ENCODE assay signal across 28 mouse cellular contexts in the genomic region with DNA sequence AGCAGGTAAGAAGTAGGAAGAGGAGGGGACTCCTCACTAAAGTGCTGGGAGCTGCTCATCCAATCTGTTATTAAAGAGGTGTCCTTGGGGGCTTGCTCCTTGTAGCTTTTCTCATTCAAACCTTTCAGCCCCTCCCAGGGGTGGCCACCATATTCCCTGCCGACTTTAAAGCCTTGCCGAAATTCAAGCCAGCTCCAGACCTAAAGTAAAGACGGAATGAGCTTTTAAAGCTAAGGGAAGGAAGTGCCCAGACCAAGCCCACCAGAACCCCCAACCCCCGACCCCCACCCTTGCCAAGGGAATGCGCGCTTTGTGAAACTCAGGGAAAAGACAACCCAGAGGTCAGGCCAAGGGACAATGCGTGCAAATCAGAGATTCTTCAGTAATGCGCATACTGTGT. TPM values are rescaled to one million over a fixed set of nuclear protein-coding genes. Genes with fewer than 3 reads are reported as not detected.
A peak's percentile ranks its signal among the peaks of the same experiment; 100 is the strongest.
DNase-seq lines count a peak whose midpoint lies in the region; ATAC-seq and TF ChIP-seq lines count a peak whose summit lies in the region.
"Had no signal": no experiment of that assay in that cellular context is flagged by ENCODE, and none has a peak within 500 bp of the region (broad histone marks: within the 10 kb centered on the region; RNA-seq: fewer than 3 reads in every experiment).

No protein-coding gene starts in this region.

- H3K27me3 ChIP-seq in hindbrain, embryonic 10.5 days (ENCODE audit: insufficient read depth, poor library complexity, severe bottlenecking) = peaks cover 99% of the 10 kb centered on the region
- H3K27me3 ChIP-seq in hindbrain, postnatal 0 days (ENCODE audit: insufficient read depth, low read length) = peaks cover 53% of the 10 kb centered on the region
- peaks cover 99% of the 10 kb centered on the region for H3K27me3 ChIP-seq in midbrain, embryonic 10.5 days (ENCODE audit: low read depth, poor library complexity, severe bottlenecking)
- H3K27me3 ChIP-seq in midbrain, embryonic 14.5 days (ENCODE audit: control insufficient read depth, insufficient read depth, low read length) = peaks cover 66% of the 10 kb centered on the region
- H3K27me3 ChIP-seq in cerebellum, adult 2 months (ENCODE audit: control insufficient read depth, insufficient read depth, low read length) = peaks cover 9% of the 10 kb centered on the region; the same call in 1 of the 2 replicates

- H3K27ac ChIP-seq in hindbrain, embryonic 10.5 days = no peak overlapping the region
- no peak overlapping the region for H3K27ac ChIP-seq in hindbrain, postnatal 0 days
- H3K27ac ChIP-seq in midbrain, embryonic 10.5 days (replicated peaks) = no peak overlapping the region
- no peak overlapping the region for H3K27ac ChIP-seq in midbrain, embryonic 14.5 days (replicated peaks; ENCODE audit: low read depth, low read length)
- H3K27ac ChIP-seq in cerebellum, adult 2 months (ENCODE audit: insufficient read depth, low read length) = no peak overlapping the region
- H3K27ac ChIP-seq: embryonic facial prominence, embryonic 13.5 days; embryonic facial prominence, embryonic 15.5 days; forebrain, embryonic 10.5 days; forebrain, embryonic 12.5 days had no signal

- H3K4me3 ChIP-seq in hindbrain, embryonic 10.5 days = peak overlapping the region; percentile 4; the same call in 1 of the 2 replicates
- H3K4me3 ChIP-seq in hindbrain, postnatal 0 days (ENCODE audit: low read length) = no peak overlapping the region
- 0 out of 2 replicates have a peak overlapping the region, but pooled peaks have one; percentile 4 for H3K4me3 ChIP-seq in midbrain, embryonic 10.5 days
- H3K4me3 ChIP-seq in midbrain, embryonic 14.5 days (replicated peaks; ENCODE audit: low read depth, low read length) = no peak overlapping the region
- H3K4me3 ChIP-seq in cerebellum, adult 2 months (replicated peaks; ENCODE audit: insufficient read depth, low read depth, low read length) = no peak overlapping the region
- H3K4me3 ChIP-seq: embryonic facial prominence, embryonic 13.5 days; embryonic facial prominence, embryonic 15.5 days; erythroblast, embryonic 14.5 days; forebrain, embryonic 10.5 days; forebrain, embryonic 12.5 days had no signal

- peaks cover 53% of the 10 kb centered on the region for H3K4me1 ChIP-seq in hindbrain, embryonic 10.5 days (replicated peaks)
- H3K4me1 ChIP-seq in hindbrain, postnatal 0 days (ENCODE audit: insufficient read depth, low read length) = peaks cover 17% of the 10 kb centered on the region; the same call in 1 of the 2 replicates
- peaks cover 62% of the 10 kb centered on the region for H3K4me1 ChIP-seq in midbrain, embryonic 10.5 days
- peaks cover 19% of the 10 kb centered on the region; the same call in 1 of the 2 replicates for H3K4me1 ChIP-seq in midbrain, embryonic 14.5 days (ENCODE audit: control insufficient read depth, insufficient read depth, low read length)
- 0 out of 2 replicates have a peak, but pooled peaks cover 7% of the 10 kb centered on the region for H3K4me1 ChIP-seq in cerebellum, adult 2 months (ENCODE audit: control insufficient read depth, insufficient read depth, low read length)

- no peak for ATAC-seq in hindbrain, postnatal 0 days
- no peak for ATAC-seq in midbrain, embryonic 14.5 days (ENCODE audit: low FRiP score, low TSS enrichment)
- ATAC-seq: activated CD4-positive, CD25-positive, alpha-beta regulatory T cell, adult 4 months; CD4-positive, CD25-positive, alpha-beta regulatory T cell, adult 4 months; forebrain, embryonic 14.5 days; forebrain, embryonic 16.5 days had no signal

- no peaks in the 10 kb centered on the region for H3K36me3 ChIP-seq in hindbrain, embryonic 10.5 days
- H3K36me3 ChIP-seq in hindbrain, postnatal 0 days (ENCODE audit: insufficient read depth, low read length) = no peaks in the 10 kb centered on the region
- H3K36me3 ChIP-seq in midbrain, embryonic 10.5 days = no peaks in the 10 kb centered on the region
- H3K36me3 ChIP-seq in midbrain, embryonic 14.5 days (ENCODE audit: control insufficient read depth, insufficient read depth, low read length) = no peaks in the 10 kb centered on the region
- H3K36me3 ChIP-seq: embryonic facial prominence, embryonic 13.5 days; embryonic facial prominence, embryonic 15.5 days; forebrain, embryonic 10.5 days; forebrain, embryonic 12.5 days had no signal

- no peak for TF ChIP-seq POLR2A in cerebellum, adult 2 months (IDR thresholded peaks at IDR 0.05; ENCODE audit: borderline replicate concordance, insufficient read depth, low read length)

- 3% methylated on average over 8 of the region's 8 CpGs for WGBS in hindbrain, embryonic 10.5 days
- WGBS in hindbrain, postnatal 0 days = 17% methylated on average over 8 of the region's 8 CpGs
- WGBS in midbrain, embryonic 10.5 days = 4% methylated on average over 8 of the region's 8 CpGs
- 8% methylated on average over 8 of the region's 8 CpGs for WGBS in midbrain, embryonic 14.5 days
- 44% methylated on average over 8 of the region's 8 CpGs for WGBS in cerebellum, adult 2 months

- no peak for DNase-seq in hindbrain, embryonic 10.5 days (ENCODE audit: low spot score)
- no peak for DNase-seq in hindbrain, postnatal 0 days (ENCODE audit: low spot score)
- DNase-seq in midbrain, embryonic 10.5 days (ENCODE audit: low spot score) = no peak
- no peak for DNase-seq in midbrain, embryonic 14.5 days
- peak; percentile 80 for DNase-seq in ES-CJ7 (ENCODE audit: low read depth, low spot score)
- no peak for DNase-seq in cerebellum, postnatal 25 days
- no peak for DNase-seq in cerebellum, adult 2 months
- DNase-seq: adrenal gland, postnatal 10 days; adrenal gland, postnatal 25 days; B cell, adult 2 months; cerebellum, adult 11 months; cerebellum, adult 18-20 months; cerebellum, adult 9-10 months; cerebellum, postnatal 10 days; cerebellum, postnatal 36 days; embryo, embryonic 11 days had no signal

- H3K9me3 ChIP-seq in hindbrain, embryonic 10.5 days = no peaks in the 10 kb centered on the region
- H3K9me3 ChIP-seq in hindbrain, postnatal 0 days (ENCODE audit: low read length) = no peaks in the 10 kb centered on the region
- H3K9me3 ChIP-seq in midbrain, embryonic 10.5 days (replicated peaks) = no peaks in the 10 kb centered on the region
- H3K9me3 ChIP-seq in midbrain, embryonic 14.5 days (ENCODE audit: control insufficient read depth, low read length) = no peaks in the 10 kb centered on the region
- H3K9me3 ChIP-seq: embryonic facial prominence, embryonic 13.5 days; embryonic facial prominence, embryonic 15.5 days; forebrain, embryonic 10.5 days; forebrain, embryonic 12.5 days had no signal

- no peak overlapping the region for H3K9ac ChIP-seq in hindbrain, postnatal 0 days (replicated peaks; ENCODE audit: low read length)
- no peak overlapping the region for H3K9ac ChIP-seq in midbrain, embryonic 14.5 days (replicated peaks; ENCODE audit: low read length)
- H3K9ac ChIP-seq: embryonic facial prominence, embryonic 13.5 days; embryonic facial prominence, embryonic 15.5 days; forebrain, embryonic 12.5 days had no signal

- no peak overlapping the region for H3K4me2 ChIP-seq in hindbrain, postnatal 0 days (ENCODE audit: low read depth, low read length)
- H3K4me2 ChIP-seq in midbrain, embryonic 14.5 days (ENCODE audit: low read length) = no peak overlapping the region
- H3K4me2 ChIP-seq: embryonic facial prominence, embryonic 13.5 days; embryonic facial prominence, embryonic 15.5 days had no signal

- no peak for TF ChIP-seq CTCF in hindbrain, postnatal 0 days (IDR thresholded peaks at IDR 0.05; ENCODE audit: low read depth)
- TF ChIP-seq CTCF in cerebellum, adult 2 months (IDR thresholded peaks at IDR 0.05; ENCODE audit: borderline replicate concordance, insufficient read depth, low read depth, low read length) = no peak

RNA-seq across cellular contexts. Expression of a gene that starts 1.5 kb away (rescaled TPM):
- polyA plus RNA-seq in hindbrain, embryonic 10.5 days (2016; fragmentation: Nextera tagmentation; extraction: Ambion mirVana) = 1.1 and 1.3 TPM in 2 replicates
- total RNA-seq in hindbrain, postnatal 0 days (2014; rRNA removed) = 0.90 TPM in 1 of 2 replicates, not detected in the other
- polyA plus RNA-seq in hindbrain, postnatal 0 days (2015; fragmentation: Nextera tagmentation; extraction: Ambion mirVana) = 0.08 and 0.13 TPM in 2 replicates
- polyA plus RNA-seq in midbrain, embryonic 10.5 days (2016; fragmentation: Nextera tagmentation; extraction: Ambion mirVana) = 0.80 and 1.6 TPM in 2 replicates
- polyA plus RNA-seq in midbrain, embryonic 14.5 days (2014; fragmentation: Nextera tagmentation; extraction: Ambion mirVana) = 0.74 and 0.82 TPM in 2 replicates
- not detected in 2 replicates for polyA plus RNA-seq in cerebellum, adult 2 months (2012; rRNA removed)
- total RNA-seq: adrenal gland, adult 18-20 months; adrenal gland, postnatal 25 days; adrenal gland, postnatal 4 days had no signal
- polyA plus RNA-seq: activated CD4-positive, CD25-positive, alpha-beta regulatory T cell, adult 4 months; CD4-positive, CD25-positive, alpha-beta regulatory T cell, adult 4 months; embryonic facial prominence, embryonic 11.5 days; embryonic facial prominence, embryonic 13.5 days; embryonic facial prominence, embryonic 15.5 days; erythroblast, embryonic 14.5 days; forebrain, embryonic 14.5 days had no signal

RNA-seq across cellular contexts. Expression of a gene that starts 9.5 kb away (rescaled TPM):
- 18.0 and 18.9 TPM in 2 replicates for polyA plus RNA-seq in hindbrain, embryonic 10.5 days (2016; fragmentation: Nextera tagmentation; extraction: Ambion mirVana)
- 42.5 and 55.6 TPM in 2 replicates for total RNA-seq in hindbrain, postnatal 0 days (2014; rRNA removed)
- polyA plus RNA-seq in hindbrain, postnatal 0 days (2015; fragmentation: Nextera tagmentation; extraction: Ambion mirVana) = 53.3 and 56.7 TPM in 2 replicates
- polyA plus RNA-seq in midbrain, embryonic 10.5 days (2016; fragmentation: Nextera tagmentation; extraction: Ambion mirVana) = 20.5 and 20.7 TPM in 2 replicates
- 35.9 and 41.1 TPM in 2 replicates for polyA plus RNA-seq in midbrain, embryonic 14.5 days (2014; fragmentation: Nextera tagmentation; extraction: Ambion mirVana)
- 26.7 and 30.4 TPM in 2 replicates for polyA plus RNA-seq in cerebellum, adult 2 months (2012; rRNA removed)

RNA-seq across cellular contexts. Expression of a gene that starts 24.7 kb away (rescaled TPM):
- 121 and 139 TPM in 2 replicates for polyA plus RNA-seq in hindbrain, embryonic 10.5 days (2016; fragmentation: Nextera tagmentation; extraction: Ambion mirVana)
- total RNA-seq in hindbrain, postnatal 0 days (2014; rRNA removed) = 99.1 and 101 TPM in 2 replicates
- polyA plus RNA-seq in hindbrain, postnatal 0 days (2015; fragmentation: Nextera tagmentation; extraction: Ambion mirVana) = 123 and 129 TPM in 2 replicates
- 144 and 145 TPM in 2 replicates for polyA plus RNA-seq in midbrain, embryonic 10.5 days (2016; fragmentation: Nextera tagmentation; extraction: Ambion mirVana)
- 75.5 and 88.2 TPM in 2 replicates for polyA plus RNA-seq in midbrain, embryonic 14.5 days (2014; fragmentation: Nextera tagmentation; extraction: Ambion mirVana)
- 98.5 and 111 TPM in 2 replicates for polyA plus RNA-seq in cerebellum, adult 2 months (2012; rRNA removed)

Comparison
In these comparisons a context has a peak if more than half of its experiments do, and no peak if none do; other contexts are left out.
1. H3K4me3 ChIP-seq: peak in hindbrain, embryonic 10.5 days (single experiment) and midbrain, embryonic 10.5 days (single experiment); none in hindbrain, postnatal 0 days (single experiment), midbrain, embryonic 14.5 days (single experiment) and cerebellum, adult 2 months (single experiment).